Mouse (Mus musculus) heart, postnatal 25 days (tissue): ENCODE measurements at regions not wholly inside any gene's neighbourhood (a gene's known extent, or its start where the extent isn't known, plus 50 kb on each side); places are given as distances from the start of the nearest gene placed in this dataset.

Experiments used
- DNase-seq: peaks from one replicate; pipeline ENCODE4 v3.0.0; 2022; ENCODE audit warnings: low spot score
- intact Hi-C: fragments of 180-260 bp; cut with DNase I; formaldehyde crosslinking; loops from one replicate; pipeline ENCODE4 v1.15.1; 2025

- intact Hi-C loops: no loop called here
Observed at GRCm38 (mm10) chr12:106928389-106928788, 560.0 kb upstream of the 3110018I06Rik start.

DNA sequence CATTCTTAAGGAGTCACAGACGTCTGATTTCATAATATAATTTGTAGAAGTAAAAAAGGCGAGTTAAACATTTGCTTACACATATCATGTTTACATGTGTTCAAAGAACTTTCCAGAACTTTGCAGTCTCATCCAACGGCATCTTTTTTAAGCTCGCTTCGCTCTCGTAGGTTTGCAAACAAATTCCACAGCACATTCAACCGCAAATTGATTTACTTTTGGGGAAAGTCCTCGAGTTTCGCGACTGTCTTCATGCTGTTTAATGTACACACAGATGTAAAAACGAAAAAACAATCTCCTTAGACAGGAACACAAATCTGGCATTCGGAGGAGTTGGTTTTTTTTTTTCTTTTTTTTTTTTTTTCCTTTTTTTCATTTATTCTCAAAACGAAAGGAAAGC is 559.3 kb upstream of the 3110018I06Rik start:
- DNase-seq: no peak
- intact Hi-C loops: no loop called here

More at GRCm38 (mm10) chr12:106928389-106928788, 560.0 kb upstream of the 3110018I06Rik start:
- DNase-seq: no peak

GRCm38 (mm10) chr12:106931591-106931990 is 556.8 kb upstream of the 3110018I06Rik start:
- no peak for DNase-seq
- intact Hi-C loops: no loop called here

GRCm38 (mm10) chr12:106939381-106939780 is 549.1 kb upstream of the 3110018I06Rik start:
- intact Hi-C loops: no loop called here
- peak; percentile 27 for DNase-seq

DNA sequence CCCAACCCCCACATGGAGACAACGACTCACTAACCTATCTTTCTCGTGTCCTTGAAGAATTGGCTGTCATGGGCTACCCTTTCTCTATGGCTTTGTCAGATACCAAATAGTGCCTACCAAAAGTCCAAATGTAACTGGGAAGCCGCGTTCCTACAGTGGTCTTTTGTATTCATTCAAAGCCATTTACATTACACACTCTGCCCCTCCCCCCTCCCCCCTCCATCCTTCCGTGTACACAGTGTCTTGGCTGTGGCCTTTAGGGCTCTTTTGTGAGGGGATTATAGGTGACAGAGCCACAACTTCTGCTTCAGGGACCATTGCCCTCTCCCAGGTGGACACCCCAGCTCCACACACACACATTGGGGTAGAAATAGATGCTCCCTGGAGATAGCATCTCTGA is 544.6 kb upstream of the 3110018I06Rik start:
- no peak for DNase-seq
- intact Hi-C loops: no loop called here

DNA sequence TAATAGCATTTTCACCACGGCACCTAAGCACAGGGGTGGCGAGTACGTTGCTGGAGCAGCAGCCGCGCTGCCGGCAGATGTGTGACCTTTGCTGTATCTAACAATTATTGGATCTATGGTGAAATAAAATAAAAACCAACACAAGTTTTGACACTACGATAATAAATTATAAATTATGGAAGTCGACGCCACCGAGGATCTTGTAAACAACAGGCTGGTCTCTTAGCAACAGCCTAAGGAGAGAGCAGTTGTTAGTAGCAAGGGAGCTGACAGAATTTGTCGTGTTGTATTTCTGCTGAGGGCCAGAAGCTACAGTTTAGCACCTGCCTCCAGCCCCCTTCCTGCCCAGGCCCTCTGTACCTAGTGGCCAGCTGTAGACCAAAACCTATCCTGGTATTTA is 535.8 kb upstream of the 3110018I06Rik start:
- intact Hi-C loops: no loop called here

GRCm38 (mm10) chr12:106955778-106956177 is 532.7 kb upstream of the 3110018I06Rik start:
- intact Hi-C loops: no loop called here

More for the DNA sequence above, 535.8 kb upstream of the 3110018I06Rik start:
- no peak for DNase-seq

DNA sequence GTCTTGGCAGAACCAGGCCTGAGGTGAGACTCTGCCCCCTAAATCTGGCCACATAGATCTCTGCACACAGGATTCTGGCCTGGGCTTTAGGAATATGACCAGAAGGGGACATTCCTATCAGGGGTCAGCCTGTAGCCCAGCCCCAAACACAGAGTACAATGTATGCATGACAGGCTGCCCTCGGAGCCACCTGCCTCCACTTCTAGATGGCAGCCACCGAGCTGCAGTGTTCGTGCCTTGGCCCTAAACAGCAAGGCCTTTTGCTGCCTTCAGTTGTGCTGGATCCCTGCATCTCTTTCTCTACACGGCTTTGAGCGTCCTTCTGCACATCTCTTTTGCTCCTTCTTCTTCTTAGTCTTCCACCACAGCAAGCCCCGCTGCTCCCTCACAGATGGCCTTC is 532.2 kb upstream of the 3110018I06Rik start:
- DNase-seq: no peak
- intact Hi-C loops: no loop called here

More at GRCm38 (mm10) chr12:106955778-106956177, 532.7 kb upstream of the 3110018I06Rik start:
- peak; percentile 3 for DNase-seq

GRCm38 (mm10) chr12:106961991-106962390 is 526.4 kb upstream of the 3110018I06Rik start:
- intact Hi-C loops: loop anchor here (10.0 kb wide), 1 partner anchor 1033 kb away; no protein-coding TSS in a partner anchor
- DNase-seq: no peak

DNA sequence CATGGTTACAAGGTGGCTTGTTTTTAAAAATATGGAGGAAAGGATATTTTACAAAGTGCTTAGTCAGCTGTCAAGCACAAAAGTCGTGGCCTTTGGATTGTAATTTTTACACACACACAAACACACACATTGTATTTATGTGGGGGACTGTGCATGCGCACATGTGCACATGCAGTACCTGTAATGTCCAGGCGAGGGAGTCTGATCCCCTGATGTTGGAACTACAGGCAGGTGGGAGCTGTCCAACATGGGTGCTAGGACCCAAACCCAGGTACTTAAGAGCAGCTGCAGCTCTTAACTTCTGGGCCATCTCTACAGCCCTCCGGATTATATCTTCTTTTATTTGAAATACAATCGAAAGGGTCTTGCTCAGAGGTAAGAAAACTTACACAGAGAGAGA is 524.7 kb upstream of the 3110018I06Rik start:
- no peak for DNase-seq
- intact Hi-C loops: loop anchor here (10.0 kb wide), 1 partner anchor 1031 kb away; no protein-coding TSS in a partner anchor

- DNase-seq: no peak
- intact Hi-C loops: loop anchor here (10.0 kb wide), 1 partner anchor 1025 kb away; no protein-coding TSS in a partner anchor
Observed at GRCm38 (mm10) chr12:106969873-106970272, 518.6 kb upstream of the 3110018I06Rik start.

DNA sequence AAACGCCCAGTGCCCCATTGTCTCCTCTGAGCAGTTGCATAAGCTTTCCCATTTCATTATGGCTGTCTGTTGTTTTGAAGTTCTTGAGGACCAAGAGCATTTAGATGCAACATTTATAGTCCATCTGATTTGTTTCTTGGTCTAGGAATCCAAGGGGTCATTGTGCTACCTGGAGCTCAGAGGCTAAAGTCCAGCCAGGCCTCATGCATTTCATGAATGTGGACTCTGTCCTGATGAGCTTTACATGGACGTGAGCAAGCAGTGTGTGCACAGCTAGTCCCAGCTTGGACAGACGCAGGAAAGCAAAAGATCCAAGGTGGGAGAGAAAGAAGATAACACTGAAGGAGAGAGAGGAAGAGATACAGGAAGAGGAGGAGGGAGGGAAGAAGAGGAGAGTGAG is 496.0 kb upstream of the 3110018I06Rik start:
- intact Hi-C loops: no loop called here
- DNase-seq: no peak

DNA sequence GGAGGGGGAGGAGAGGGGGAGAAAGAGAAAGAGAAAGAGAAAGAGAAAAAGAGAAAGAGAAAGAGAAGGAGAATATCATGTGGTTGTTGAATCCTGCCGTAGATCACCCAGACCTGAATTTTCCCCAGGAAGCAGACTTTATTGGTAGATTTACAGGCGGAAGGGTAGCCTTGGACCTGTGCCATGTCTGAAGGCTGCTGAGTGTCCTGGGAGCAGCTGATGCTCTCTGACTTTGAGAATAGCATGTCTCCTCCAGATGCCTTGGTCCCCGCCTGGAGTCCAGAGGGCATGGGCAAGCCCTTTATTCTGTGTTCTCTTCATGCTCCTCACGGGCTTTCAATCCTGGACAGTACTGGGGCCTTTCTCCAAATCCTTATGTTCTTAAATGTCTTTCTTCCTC is 495.4 kb upstream of the 3110018I06Rik start:
- DNase-seq: no peak
- intact Hi-C loops: no loop called here

DNA sequence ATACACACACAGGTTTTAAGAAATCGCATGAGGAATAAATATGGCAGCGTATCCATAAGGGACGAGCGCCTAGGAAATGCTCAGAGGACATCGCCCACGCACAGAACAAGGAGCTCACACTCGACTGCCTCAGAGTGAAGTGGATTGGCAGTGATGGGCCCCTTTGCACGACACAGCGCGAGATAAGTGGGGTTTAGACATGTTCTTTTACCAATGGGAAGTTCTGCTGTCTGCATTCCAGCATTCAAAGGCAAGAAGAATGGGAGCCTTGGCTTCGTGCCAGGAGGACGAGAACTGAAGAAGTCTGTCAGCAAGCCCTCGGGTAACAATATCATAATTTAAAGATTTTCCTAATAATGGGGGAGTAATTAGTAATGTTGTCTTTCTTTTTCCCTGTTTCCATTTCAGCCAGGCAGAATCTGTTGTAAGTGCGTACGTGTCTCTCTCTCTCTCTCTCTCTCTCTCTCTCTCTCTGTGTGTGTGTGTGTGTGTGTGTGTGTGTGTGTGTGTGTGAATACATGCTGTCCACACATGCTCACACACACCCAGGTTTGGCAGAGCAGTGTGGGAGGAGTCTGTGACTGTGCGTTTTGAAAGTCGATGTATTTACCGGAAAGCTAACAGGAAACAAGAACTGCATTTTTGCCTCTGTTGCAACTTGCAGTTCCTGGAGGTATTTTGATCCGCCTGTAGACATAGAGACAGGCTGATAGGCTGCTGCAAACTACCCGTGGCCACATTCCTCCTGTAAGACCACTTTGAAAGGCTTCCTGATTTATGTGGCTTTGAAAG is 477.2 kb upstream of the 3110018I06Rik start:
- no peak for DNase-seq

GRCm38 (mm10) chr12:107016801-107017200 is 471.6 kb upstream of the 3110018I06Rik start:
- no peak for DNase-seq
- intact Hi-C loops: no loop called here

More for the DNA sequence above, 477.2 kb upstream of the 3110018I06Rik start:
- intact Hi-C loops: no loop called here

GRCm38 (mm10) chr12:107021806-107022205 is 466.6 kb upstream of the 3110018I06Rik start:
- no peak for DNase-seq
- intact Hi-C loops: no loop called here

GRCm38 (mm10) chr12:107026821-107027220 is 461.6 kb upstream of the 3110018I06Rik start:
- no peak for DNase-seq
- intact Hi-C loops: no loop called here

DNA sequence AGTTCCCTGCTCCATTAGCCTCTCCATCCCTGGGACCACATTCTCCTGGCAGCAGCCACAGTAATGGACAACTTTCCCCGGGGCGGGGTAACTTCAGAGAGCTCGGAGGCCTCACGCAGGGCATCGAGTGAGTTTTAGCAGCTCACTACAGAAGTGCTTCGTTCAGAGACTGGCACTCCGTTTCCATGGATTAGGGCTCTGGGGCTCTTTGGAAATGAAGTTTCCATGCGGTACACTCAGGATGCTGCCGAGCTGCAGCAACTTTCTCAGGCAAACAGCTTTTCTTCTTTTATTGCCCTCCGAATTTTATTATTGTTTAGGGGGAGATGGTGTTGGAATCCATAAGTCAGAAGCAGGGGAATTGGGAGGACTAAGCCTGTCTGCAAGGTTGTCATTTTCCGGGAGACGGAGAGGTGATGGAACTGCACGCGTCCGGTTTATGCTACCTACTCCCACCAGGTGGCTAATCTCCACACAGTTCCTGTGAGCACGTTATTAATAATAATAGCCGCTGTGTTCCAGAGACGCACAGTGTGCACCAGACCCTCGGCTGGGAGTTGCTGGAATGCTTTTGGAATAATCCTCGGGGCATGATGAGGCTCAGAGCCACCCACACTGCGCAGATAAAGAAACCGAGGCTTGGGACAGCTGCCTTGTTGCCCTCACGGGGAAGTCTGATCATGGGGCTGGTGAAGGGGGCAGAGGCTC is 460.4 kb upstream of the 3110018I06Rik start:
- intact Hi-C loops: no loop called here
- no peak for DNase-seq

- no peak for DNase-seq
- intact Hi-C loops: no loop called here
Observed at GRCm38 (mm10) chr12:107028985-107029384, 459.4 kb upstream of the 3110018I06Rik start.

- no peak for DNase-seq
- intact Hi-C loops: no loop called here
Observed at GRCm38 (mm10) chr12:107036357-107036756, 452.1 kb upstream of the 3110018I06Rik start.
